Mouse (Mus musculus): ENCODE results near the gene Orc2. TPM values are rescaled to one million over a fixed set of nuclear protein-coding genes. Genes with fewer than 3 reads are reported as not detected.

Orc2 gene
- total RNA-seq, 2 experiments from 2014 or later: 24.1 to 27.1 TPM

- no peak for DNase-seq (ENCODE audit: low spot score in 2 of 2)
Observed at GRCm38 (mm10) chr1:58424551-58424950, 80.4 kb downstream of the Orc2 start.

GRCm38 (mm10) chr1:58423371-58424248 lies 81.3 kb downstream of the Orc2 start, which contains the start of gene Clk1:
Gene Clk1 (minus strand): TSS chr1:58424066.
- peak; percentile 94 to 97 for DNase-seq (ENCODE audit: low spot score in 2 of 2)

- no peak for DNase-seq (ENCODE audit: low spot score in 2 of 2)
Observed at GRCm38 (mm10) chr1:58422879-58423278, 82.0 kb downstream of the Orc2 start.

- no peak for DNase-seq (ENCODE audit: low spot score in 2 of 2)
Observed at GRCm38 (mm10) chr1:58420961-58421360, 83.9 kb downstream of the Orc2 start.

GRCm38 (mm10) chr1:58420032-58420431 lies 84.9 kb downstream of the Orc2 start:
- no peak for DNase-seq (ENCODE audit: low spot score in 2 of 2)

GRCm38 (mm10) chr1:58416048-58416447 lies 88.9 kb downstream of the Orc2 start:
- DNase-seq (ENCODE audit: low spot score in 2 of 2): no peak

- DNase-seq (ENCODE audit: low spot score in 2 of 2): no peak
Observed at GRCm38 (mm10) chr1:58415442-58415841, 89.5 kb downstream of the Orc2 start.

Other genes with a start within 250 kb of the Orc2 start
- not detected for gene Aox2, start 226.8 kb downstream of the Orc2 start, total RNA-seq (2021)
- gene Bzw1, start 112.2 kb downstream of the Orc2 start, total RNA-seq (2021): 100 to 1,000 TPM; 109 to 114 TPM
- 100 to 1,000 TPM; 144 to 166 TPM for gene Clk1, start 81.0 kb downstream of the Orc2 start, total RNA-seq (2021)
- gene Nif3l1, start 60.0 kb downstream of the Orc2 start, total RNA-seq (2021): 10 to 100 TPM; 18.5 to 23.2 TPM
- 10 to 100 TPM; 25.2 to 25.9 TPM for gene Ppil3, start 59.6 kb downstream of the Orc2 start, total RNA-seq (2021)
- gene Fam126b, start 81.2 kb upstream of the Orc2 start, total RNA-seq (2021): 100 to 1,000 TPM; 132 to 154 TPM
- gene Ndufb3, start 81.3 kb upstream of the Orc2 start, total RNA-seq (2021): 100 to 1,000 TPM; 117 to 121 TPM
- not detected for gene Als2cr12, start 190.9 kb upstream of the Orc2 start, total RNA-seq (2021)
- 10 to 100 TPM; 41.1 to 41.5 TPM for gene Cflar, start 206.4 kb upstream of the Orc2 start, total RNA-seq (2021)

Measured in layer of hippocampus, adult 18-20 months (tissue).